Mouse (Mus musculus): ENCODE results near the gene G430095P16Rik.

GRCm38 (mm10) chr8:84733959-84734358 is 11.2 kb downstream of the G430095P16Rik start:
- no peak for TF ChIP-seq CTCF (IDR thresholded peaks at IDR 0.05; ENCODE audit: low read depth)
- TF ChIP-seq EP300 (IDR thresholded peaks at IDR 0.05; ENCODE audit: low read depth): no peak
